Mouse (Mus musculus) 3T3-L1 (cell line): ENCODE data around the gene Nppb.
A peak's percentile ranks its signal among the peaks of the same experiment; 100 is the strongest.

Source experiments
- DNase-seq: peaks from one replicate; pipeline ENCODE4 v3.0.0-alpha.2; 2015; ENCODE audit warnings: low read depth, low spot score

Gene Nppb

DNA sequence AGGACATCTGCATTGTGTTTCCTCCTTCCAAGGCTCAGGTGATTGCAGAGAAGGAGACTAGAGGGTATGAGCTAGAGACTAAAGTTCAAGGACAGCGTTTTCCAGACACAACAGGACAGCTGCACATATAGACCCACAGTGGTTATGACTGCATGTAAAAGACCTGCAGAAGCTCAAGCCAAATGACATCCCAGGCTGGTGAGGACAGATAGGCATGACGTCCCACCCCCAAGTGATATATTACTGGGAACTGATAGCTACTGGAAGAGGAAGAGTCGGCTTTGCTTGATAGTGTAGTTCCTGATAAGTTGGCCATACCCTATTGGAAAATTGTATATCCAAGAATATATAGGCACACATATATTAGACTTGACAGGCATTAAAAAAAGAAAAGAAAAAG lies 9.4 kb upstream of the Nppb start:
- DNase-seq: no peak

DNA sequence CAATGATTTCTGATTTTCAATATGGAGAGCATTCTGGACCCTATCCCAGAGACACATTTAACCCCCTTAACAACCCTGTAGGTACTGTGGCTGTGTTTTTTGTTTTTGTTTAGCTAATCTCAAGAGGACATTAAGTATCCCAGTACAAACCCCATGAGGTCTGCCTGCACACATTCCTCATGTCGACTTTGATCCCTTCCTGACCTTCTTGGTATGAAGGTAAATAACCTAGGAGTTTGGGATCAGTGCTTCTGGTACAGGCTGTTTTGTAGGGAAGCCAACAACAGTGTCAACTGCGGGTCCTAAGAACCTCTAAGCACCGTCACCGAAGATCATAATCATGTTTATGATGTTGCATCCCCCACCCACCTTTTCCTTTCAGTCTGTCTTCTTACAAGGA lies 7.9 kb upstream of the Nppb start:
- DNase-seq: no peak

DNA sequence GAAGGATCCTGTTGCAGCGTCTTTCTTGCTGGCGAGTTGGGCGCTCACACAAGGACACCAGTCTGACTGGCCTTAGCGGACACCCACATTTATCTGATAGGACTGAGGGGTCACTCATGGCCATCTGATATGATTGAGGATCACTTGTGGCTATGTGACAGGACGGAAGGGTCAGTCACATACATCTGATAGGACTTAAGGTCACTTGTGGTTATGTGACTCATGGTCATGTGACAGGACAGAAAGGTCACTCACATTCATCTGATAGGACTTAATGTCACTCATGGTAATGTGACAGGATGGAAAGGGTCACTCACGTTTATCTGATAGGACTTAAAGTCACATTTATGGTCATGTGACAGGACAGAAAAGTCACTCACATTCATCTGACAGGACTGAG lies 7.2 kb upstream of the Nppb start:
- no peak for DNase-seq

DNA sequence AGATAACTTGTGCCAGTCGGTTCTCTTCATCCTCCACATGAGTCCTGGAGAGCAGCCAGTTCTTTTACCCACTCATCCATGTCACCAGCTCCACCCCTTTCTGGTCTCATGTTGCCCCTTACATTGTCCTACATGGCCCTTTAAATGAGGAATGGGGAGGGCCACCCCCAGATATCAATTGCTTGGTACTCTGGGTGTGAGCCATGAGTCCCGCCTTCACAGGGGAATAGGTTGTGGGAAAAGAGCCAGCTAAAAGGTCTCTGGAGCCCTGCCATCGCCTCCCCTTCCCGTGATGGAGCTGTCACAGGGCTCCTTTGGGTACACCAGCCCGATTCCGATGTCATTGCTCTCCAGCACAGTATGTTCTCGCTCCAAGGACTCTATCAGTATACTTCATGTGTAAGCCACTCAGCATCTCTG lies 6.1 kb upstream of the Nppb start:
- DNase-seq: no peak

DNA sequence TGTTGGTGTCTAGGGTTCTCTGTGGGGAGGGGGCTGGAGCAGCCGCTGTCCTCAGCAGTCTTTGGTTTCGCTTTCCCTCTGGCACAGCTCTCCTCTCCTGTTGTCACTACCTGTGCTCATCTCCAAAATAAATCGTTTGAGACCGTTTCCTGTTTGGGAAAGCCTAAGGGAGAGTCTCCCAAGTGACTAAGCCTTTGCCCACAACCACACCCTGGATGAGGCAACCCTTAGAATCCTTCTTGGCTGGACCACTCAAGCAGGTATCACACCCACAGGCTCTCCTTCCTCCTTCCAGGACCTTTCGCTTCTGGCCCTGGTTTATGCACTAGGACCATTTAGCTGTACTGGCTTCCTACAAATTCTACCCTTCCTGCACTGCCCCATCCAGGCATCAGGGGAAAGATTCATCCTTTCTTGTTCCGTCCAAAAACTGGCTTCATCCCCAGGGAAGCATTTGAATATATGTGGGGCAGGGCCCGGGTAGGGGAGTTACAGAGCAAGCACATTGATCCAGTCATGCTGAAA lies 8.0 kb downstream of the Nppb start:
- DNase-seq: peak; percentile 78

DNA sequence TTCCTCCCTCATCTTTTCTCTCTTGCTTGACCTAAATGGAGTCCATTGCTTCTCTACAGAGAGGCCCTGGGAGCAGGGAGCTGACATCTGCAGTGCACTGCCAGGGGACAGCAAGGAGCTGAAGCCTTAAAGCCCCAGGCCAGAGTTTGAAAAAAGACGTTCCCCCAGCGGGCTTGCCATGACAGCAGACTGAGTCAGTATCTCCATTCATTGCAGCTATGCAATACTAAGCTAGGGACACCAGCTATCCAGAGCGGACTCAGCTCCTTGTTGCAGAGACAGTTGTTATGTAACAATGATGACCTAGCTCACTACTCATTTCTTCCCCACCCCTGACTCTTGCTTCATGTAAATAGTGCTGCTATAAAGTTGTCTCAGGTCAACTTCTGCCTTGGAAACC lies 9.7 kb downstream of the Nppb start:
- peak; percentile 69 for DNase-seq

DNA sequence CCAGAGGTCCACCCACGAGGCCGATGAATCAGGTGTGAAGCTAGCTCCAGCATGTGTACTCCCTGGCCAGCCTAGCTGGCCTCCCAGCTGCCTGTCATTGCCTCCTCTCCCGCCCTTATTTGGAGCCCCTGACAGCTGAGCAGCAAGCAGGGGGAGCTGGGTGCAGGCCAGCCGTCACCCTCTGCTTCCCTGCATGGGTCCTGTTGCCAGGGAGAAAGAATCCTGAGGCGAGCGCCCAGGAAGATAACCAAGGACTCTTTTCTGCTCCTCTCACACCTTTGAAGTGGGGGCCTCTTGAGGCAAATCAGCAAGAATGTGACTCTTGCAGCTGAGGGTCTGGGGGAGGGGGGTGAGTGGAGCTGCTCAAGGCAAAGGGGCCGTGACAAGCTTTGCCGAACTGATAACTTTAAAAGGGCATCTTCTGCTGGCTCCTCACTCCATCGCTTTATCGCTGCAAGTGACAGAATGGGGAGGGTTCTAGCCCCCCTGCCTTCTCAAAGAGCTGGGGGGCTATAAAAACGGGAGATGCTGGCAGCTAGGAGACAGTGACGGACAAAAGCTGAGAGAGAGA lies 14.7 kb downstream of the Nppb start, which contains the start of gene Nppa:
TSS of gene Nppa (plus strand) at position 521 of the 571 bp plus-strand sequence.
- DNase-seq: no peak

DNA sequence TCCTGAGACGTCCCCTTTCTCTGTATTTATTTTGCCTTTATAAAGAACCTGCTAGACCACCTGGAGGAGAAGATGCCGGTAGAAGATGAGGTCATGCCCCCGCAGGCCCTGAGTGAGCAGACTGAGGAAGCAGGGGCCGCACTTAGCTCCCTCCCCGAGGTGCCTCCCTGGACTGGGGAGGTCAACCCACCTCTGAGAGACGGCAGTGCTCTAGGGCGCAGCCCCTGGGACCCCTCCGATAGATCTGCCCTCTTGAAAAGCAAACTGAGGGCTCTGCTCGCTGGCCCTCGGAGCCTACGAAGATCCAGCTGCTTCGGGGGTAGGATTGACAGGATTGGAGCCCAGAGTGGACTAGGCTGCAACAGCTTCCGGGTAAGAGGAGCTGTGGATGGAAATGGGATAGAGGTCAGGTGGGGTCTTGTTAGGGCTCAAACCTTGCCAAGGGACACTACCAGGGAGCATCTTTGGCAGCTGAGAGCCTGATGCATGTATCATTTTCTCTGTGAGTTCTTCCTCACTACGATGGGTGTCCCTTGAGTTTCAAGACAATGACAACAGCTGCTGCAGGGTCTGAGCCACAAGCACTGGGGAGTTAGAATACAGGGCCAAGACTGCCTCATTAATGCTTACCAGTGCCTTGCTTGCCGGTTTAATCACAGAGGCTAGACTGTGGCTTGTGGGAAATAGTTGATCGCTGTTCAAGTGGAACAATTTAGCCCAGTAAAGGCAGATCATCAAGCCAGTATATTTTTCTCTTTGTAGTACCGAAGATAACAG lies 15.6 kb downstream of the Nppb start:
- DNase-seq: no peak

DNA sequence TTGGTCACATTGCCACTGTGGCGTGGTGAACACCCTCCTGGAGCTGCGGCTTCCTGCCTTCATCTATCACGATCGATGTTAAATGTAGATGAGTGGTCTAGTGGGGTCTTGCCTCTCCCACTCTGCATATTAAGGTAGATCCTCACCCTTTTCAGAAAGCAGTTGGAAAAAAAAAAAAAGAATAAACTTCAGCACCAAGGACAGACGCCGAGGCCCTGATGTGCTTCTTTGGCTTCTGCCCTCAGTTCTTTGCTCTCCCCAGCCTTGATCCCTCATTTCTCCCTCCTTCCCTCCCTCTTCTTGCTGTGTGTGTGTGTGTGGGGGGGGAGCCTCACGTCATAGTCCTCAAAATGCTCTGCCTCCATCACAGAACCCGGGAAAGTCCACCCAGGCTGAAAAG lies 16.3 kb downstream of the Nppb start:
- DNase-seq: peak; percentile 44

DNA sequence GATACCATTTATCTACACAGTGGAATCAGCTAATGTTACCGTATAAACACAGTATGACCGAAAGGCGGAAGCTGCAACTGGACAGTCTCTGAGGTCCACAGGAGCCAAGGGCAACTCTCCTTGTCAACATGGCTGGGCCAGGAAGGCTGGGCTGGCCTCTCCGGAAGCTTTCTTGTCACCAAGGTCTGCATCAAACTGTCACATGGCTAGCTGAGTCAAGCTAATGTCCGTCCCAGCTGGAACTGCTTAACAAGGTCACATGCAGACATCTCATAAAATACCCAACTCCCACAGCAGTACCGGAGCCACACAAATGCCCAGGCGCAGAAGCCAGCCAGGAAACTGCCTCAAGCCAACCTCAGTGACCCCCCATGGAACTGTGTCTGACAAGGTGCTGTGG lies 18.8 kb downstream of the Nppb start:
- DNase-seq: no peak

DNA sequence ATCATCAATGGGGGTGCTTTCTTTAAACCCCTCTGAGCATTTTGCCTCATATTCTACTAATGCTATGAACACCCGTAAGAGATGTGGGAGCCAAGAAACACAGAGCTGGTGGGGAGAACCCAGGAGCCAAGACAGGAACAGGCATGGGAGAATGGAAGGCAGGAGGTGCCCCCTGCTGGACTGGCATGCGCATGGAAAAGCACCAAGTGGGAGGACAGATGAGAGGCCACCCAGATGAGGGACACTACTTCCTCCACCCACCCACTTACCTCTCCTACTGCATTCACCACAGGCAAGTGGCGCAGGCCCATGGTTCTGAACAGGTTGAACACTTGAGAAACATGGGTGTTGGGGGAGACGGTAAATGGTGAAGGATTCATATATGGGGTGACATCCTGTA lies 22.8 kb downstream of the Nppb start:
- peak; percentile 71 for DNase-seq

DNA sequence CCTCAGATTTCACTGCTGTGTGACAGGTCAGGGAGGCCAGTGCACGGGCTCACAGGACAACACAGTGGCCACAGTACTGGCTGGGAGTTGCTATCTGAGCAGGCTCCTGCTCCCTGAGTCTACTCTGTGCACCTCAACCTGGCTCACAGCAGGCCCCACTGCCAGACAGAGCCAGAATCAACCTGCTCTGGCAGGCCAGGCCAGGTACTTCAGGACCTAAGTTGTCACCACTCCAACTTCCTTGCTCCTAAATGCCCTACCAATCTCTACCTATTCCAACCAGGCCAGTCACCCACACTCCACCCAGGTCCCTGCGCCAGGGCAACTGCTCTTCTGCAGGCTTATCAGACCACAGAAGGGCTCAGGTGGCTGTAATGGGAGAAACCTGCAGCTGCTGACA lies 24.1 kb downstream of the Nppb start:
- DNase-seq: no peak

DNA sequence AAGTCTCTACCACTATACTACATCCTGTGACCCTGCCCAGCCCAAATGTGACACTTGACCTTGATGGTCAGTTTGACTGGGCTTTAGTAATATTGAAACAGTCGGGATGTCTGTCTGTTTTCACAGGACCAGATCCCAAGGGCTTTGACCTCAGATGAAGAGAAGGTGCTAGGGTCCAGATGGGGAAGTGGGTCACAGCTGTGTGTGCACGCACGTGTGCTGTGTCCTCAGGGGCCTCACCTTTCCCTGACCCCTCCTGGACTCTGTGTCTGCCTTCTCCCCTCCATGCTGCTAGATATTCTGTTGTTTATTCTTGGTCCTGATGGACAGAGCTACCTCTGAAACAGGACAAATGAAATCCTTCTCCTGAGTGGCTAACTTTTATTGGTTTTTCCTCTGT lies 25.7 kb downstream of the Nppb start:
- no peak for DNase-seq

DNA sequence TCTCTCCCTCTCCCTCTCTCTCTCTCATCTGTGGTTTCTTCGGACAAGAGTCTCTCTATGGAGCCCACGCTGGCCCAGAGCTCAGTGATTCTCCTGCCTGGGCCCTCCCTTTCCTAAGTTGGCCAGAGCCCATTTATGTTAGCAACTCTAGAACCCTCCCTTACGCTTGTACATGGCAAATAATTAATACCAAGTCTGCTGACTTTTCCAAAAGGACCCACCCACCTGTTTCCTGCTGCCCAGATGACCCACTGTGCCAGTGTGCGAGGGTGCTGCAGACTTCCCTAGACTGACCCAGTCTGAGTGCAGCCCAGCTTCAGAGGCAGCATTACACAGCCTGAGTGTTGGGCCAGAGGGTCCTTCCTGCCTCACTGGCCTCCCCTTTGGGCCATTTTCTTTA lies 26.6 kb downstream of the Nppb start:
- no peak for DNase-seq

DNA sequence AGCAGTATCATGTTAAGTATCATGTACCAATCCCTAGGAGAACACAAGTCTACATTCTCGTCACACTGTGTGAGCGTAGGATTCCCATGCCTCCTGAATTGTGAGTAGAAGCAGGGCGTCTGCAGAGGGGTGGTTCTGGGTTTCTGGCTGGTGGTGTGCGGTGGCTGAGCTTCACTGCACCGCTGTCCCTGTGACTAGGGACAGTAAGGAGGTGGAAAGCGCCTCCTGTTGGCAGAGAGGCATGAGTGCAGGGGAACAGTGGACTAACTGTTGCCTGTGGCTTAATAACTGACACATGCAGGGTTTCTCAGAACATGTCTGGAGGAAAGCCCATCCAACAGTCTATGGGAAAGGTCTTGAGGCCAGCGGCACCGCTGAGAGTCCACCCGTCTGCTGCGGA lies 29.8 kb downstream of the Nppb start:
- DNase-seq: peak; percentile 40

DNA sequence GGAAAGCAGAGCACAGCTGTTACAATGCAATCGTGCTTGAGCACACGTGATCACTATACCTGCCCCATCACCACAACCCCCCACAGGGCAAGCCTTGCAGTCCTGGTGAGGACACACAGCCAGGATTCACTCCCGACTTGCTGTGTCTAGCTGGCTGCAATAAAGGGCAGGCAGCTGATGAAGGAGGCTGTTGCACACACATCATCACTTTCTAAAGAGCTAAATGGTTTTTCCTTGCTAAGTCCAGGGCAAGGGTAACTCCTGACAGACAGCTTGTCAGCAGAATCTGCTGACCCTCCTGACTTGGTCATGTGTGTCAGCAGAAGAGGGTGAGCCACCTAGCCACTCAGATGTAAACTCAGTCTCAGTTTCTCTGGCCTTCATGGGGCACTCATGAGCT lies 31.4 kb downstream of the Nppb start:
- DNase-seq: no peak

DNA sequence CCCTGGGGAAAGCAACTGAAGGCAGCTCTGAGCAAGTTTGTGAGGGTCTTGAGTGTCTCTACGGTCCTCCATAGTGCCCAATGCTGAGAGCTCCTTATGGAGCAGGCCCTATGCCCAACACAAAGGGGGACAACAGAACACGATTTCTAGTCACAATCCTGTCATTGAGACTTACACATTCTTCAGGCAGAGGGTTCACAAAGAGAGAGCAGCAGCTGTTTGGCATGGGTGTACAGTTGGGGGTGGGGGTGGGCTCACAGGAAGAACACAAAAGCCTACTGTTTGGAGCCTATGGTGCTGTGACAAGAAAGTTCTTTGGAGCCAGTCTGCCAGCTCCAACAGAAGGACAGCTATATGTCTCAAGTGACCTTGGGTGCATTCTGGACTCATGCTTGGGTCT lies 32.8 kb downstream of the Nppb start:
- no peak for DNase-seq

DNA sequence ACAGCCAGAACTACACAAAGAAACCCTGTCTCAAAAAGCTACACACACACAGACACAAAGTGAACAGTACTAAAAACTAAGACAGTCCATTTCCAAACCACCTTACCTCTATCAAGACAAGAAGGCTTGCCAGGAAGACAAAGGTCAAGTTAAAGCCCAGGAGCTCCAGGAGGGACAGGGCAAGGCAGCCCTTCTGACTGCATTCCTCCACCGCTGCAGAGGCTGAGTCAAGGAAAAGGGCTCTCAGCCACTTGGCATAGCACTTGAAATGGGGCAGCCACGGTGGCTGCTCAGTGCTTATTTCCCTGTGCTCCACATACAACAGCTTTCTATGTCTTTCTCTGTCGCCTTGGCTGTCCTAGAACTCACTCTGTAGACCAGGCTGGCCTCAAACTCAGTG lies 38.4 kb downstream of the Nppb start:
- DNase-seq: no peak

DNA sequence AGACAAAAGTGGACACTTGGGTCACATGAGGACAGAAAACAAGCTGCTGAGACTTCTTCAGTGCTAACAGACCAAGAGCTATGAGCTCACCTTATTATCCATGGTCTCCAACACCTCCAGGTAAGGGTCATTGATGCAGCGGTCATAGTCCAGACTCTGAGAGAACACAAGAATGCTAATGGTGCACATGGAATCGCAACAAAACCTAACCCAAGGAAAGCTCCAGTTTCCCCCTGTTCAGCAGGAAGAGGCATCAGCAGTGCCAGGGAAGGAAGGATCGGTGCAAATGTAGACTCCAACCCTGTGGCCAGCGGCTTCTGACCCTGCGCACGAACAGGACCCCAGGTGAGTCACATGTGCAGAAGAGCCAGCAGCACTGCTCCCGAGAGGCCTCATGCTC lies 43.7 kb downstream of the Nppb start:
- DNase-seq: no peak

DNA sequence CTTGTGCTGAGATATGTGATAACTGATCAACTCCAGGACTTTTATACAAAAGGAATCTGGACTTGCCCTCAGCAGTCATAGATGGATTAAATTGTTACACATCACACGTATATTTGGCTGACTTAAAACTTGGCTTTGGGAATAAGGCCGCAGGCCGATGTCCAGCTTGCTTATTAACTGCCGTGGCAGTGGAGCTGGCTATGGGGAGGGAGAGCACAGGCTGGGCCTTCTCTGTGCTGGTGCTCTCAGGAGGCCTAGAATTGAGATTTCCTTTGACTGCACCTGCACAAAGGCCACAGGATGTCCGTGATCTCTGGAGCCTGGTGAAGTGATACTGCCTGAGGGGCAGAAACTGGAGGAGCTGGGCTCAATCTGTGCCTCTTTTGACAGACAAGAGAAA lies 44.9 kb downstream of the Nppb start:
- no peak for DNase-seq

DNA sequence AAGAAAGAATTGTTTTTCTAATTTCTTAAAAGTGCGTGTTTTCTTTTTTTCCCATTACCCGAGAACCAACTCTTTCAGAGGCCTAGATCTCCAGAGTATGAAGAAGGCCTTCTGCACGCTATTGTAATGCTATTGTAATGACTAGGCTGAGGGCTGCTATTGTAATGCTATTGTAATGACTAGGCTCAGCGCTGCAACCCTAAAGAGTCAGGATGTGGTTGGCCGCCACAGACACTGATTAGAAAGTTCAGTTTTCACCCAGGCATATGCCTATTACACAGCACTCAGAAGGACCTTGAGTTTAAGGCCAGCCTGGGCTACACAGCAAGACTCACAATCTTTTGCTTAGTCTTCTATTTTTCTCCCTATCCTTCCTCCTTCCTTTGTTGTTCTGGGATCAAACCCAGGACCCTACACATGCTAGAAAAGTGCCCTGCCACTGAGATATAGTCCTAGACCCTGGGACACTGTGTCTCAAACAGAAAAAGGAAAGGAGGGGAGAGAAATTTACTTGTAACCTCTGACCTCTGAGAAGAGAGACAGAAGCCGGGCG lies 48.3 kb downstream of the Nppb start:
- no peak for DNase-seq

DNA sequence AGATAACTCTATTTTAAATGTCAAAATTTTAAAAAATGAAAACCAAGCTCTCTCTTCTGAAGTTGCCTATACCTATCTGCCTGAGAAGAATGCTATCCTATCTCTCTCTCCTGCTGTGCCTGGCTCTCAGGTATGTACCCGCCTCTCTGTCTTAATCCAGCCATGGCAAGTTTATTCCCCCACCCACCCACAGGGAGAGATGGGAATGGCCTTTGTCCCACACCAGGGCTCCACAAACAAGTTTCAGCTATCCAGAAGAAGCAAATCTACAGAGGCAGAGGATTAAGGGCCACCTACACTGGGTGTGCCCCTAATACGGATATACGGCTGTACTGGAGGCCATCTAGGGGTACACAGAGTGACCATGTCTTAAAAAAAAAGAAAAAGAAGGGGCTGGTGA lies 49.9 kb downstream of the Nppb start:
- DNase-seq: no peak
